Mouse (Mus musculus) cerebellum, postnatal 14 days (tissue): ENCODE data around the gene Gtf2ird2.

Source experiments
- DNase-seq, 2 experiments: peaks; one replicate each; pipeline ENCODE4 v3.0.0; 2021; ENCODE audit warnings: mixed read lengths in 2 of 2

The Gtf2ird2 gene

GRCm38 (mm10) chr5:134236241-134236640 lies 52.4 kb downstream of the Gtf2ird2 start:
- DNase-seq = no peak

- DNase-seq = no peak
Observed at GRCm38 (mm10) chr5:134236796-134237195, 53.0 kb downstream of the Gtf2ird2 start.

DNA sequence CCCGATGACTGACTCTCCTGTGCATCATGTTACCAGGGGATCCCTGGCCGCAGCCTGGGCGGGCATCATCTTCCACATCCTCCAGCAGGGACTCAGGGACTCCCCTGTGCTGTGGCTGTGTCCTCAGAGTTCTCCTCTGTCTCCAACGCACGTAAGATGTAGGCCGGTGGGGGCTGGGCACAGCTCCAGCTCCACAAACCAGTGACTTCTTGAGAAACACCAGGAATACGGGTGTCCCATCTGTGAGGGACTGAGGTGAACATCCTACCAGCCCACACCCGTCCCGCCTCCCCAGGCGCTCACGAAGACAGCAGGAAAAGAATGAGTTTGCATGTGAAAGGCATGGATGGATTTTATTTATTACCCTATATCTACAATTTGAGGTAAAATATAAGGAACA lies 53.7 kb downstream of the Gtf2ird2 start:
- DNase-seq = no peak

DNA sequence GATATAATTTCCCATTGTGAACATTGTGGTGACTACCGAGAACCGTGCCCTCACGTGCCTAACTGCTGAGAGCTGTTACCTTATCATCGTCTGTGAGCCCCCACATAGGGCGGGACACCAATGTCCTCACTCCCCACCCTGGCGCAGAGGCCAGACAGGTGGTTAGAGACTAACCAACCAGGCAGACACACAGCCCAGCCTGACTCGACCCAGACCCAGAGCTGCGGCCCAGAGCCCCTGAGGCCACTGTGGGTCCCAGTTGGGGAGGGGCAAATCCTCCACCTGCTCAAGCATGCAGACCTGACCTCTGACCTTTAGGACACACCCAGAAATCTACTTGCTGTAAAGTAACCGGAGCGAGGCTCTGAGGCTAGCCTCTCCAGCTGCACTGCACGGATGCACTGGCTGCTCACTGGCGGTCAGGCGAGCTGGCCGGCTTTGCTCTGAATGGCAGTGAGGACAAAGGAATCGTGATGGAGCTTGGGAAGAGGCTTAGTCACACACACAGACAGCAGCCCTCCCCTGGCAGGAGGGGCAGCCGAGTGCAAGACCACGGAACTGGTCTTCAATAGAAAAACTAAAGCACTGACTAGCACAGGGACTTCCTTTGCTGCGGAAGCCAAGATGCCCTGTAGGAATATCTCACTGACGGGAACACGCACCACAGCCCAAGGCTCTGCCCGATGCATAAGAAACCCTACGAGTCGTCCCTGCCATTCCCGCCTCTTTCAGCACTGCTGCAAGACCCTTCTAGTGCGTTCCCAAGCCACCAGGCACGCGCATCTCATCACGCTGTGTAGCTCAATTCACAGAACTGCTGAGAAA lies 54.3 kb downstream of the Gtf2ird2 start:
- no peak for DNase-seq

- DNase-seq = no peak
Observed at GRCm38 (mm10) chr5:134241831-134242230, 58.0 kb downstream of the Gtf2ird2 start.

GRCm38 (mm10) chr5:134243661-134244436 lies 60.0 kb downstream of the Gtf2ird2 start:
- no peak for DNase-seq

DNA sequence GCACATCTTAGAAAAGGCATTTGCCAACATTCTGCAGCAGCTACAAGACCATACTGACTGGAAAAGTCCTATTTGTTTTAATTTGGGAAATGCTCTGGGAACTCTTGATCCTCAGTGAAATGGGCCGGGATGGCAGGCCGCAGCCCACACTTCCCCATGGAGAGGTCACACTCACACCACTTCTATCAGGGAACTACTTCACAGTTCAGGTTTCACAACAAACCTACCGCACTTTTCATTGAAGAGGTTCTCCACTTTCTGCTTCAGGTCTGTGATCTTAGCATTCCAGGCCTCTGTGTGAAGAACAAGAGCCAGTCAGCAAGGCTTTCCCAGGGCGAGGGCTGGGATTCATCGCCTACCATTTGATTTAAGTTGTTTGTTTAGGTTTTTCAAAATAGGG lies 61.1 kb downstream of the Gtf2ird2 start:
- no peak for DNase-seq

- no peak for DNase-seq
Observed at GRCm38 (mm10) chr5:134246146-134246545, 62.3 kb downstream of the Gtf2ird2 start.

DNA sequence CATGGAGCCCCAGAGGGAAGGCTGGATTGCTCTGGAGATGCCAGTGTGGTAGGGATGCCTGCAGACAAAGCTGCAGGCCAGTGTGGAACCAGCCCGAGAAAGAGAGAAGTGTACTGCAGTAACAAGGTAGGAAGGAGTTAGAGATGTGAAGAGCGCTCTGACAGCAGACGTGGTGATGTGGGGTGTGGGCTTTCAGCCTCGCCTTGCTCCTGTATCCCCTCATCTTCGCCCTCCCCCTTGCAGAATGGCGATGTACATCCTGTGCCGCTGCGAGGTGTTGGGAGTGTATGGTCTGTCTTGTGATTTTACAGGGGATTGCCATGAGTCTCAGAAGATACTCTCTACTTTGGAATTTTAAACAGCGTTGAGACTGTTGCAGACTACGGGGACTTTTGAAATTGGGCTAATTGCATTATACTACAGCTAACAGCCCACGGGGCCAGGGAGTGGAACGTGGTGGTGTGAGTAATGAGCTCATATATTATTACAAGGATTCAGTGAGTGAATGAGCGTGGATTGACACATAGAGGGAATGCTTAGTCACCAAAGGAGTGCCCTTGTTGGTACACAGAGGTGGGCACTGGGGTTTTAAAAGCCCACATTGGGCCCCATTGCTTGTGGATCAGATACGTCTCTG lies 64.9 kb downstream of the Gtf2ird2 start:
- DNase-seq = no peak

DNA sequence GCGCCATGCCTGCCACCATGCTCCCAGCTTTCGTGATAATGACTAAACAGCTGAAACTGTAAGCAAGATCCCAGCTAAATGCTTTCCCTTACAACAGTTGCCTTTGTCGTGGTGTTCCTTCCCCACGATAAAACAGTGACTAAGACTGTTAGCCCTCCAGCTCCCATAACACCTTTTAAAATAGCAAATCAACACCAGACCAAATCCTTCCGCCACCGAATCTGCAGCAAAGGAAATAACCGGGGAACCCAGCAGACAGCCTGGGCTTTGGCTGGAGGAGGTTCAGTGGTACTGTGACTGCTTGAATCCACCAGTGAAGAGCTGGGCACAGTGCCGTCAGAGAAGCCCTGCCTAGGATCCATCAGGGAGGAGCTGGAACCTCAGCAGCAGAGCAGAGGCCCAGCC lies 65.4 kb downstream of the Gtf2ird2 start:
- no peak for DNase-seq

- DNase-seq = no peak
Observed at GRCm38 (mm10) chr5:134250601-134251000, 66.8 kb downstream of the Gtf2ird2 start.

- DNase-seq = no peak
Observed at GRCm38 (mm10) chr5:134251083-134251482, 67.3 kb downstream of the Gtf2ird2 start.

DNA sequence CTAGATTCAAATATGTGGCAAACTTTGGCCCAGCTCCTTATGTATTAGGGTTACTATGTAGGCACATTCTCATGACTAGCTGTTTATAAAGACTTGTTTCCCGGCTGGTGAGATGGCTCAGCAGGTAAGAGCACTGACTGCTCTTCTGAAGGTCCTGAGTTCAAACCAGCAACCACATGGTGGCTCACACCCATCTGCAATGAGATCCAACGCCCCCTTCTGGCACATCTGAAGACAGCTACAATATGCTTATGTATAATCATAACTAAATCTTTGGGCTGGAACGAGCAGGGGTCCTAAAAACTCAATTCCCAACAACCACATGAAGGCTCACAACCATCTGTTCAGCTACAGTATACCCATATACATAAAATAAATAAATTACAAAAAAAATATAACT lies 70.0 kb downstream of the Gtf2ird2 start:
- no peak for DNase-seq

- no peak for DNase-seq
Observed at GRCm38 (mm10) chr5:134255294-134255693, 71.5 kb downstream of the Gtf2ird2 start.

GRCm38 (mm10) chr5:134257349-134258031 lies 73.7 kb downstream of the Gtf2ird2 start:
- no peak for DNase-seq

DNA sequence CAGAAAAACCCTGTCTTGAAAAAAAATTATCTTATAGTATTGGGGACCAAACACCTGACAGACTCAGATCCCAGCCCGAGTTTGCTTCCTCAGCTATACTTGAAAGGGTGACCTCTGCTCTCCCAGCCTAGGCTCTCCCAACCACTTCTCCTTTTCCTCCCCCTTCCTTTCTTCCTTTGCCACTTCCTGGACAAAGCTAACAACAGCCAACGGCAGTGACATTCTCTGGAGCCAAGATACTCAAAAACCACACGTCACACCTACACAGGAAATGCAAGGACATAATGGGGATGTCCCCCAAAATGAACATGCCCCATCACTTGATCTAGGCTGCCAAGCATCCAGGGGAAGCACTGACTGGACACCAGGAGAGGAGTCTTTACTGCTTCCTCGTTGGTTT lies 74.6 kb downstream of the Gtf2ird2 start:
- no peak for DNase-seq

GRCm38 (mm10) chr5:134258934-134259333 lies 75.1 kb downstream of the Gtf2ird2 start:
- no peak for DNase-seq

GRCm38 (mm10) chr5:134260001-134260636 lies 76.3 kb downstream of the Gtf2ird2 start:
- peak in 1 of 2 experiments; percentile 26 for DNase-seq

DNA sequence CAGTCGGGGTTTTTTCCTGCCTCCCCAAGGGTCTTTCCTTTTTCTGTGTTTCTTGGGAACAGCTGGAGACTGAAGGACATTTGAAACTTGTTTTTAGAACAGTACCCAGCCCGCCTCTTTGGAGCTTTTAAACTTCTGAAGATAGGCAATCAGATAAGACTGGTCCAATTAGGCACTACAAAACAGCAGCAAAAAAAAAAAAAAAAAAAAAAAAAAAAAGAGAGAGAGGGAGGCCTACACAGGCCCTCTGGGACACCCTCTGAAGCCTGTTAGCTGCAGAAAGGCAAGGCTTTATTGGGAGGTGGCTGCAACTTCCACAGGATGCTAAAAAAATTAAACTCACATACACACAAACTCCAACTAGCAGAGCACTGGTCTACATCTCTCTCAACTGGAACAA lies 82.1 kb downstream of the Gtf2ird2 start:
- DNase-seq = no peak

- DNase-seq = no peak
Observed at GRCm38 (mm10) chr5:134266404-134266803, 82.6 kb downstream of the Gtf2ird2 start.

- no peak for DNase-seq
Observed at GRCm38 (mm10) chr5:134268751-134269150, 84.9 kb downstream of the Gtf2ird2 start.

GRCm38 (mm10) chr5:134269751-134270150 lies 85.9 kb downstream of the Gtf2ird2 start:
- DNase-seq = no peak
